Mouse (Mus musculus) heart, embryonic 11.5 days (tissue): ENCODE measurements at regions not wholly inside any gene's neighbourhood (a gene's known extent, or its start where the extent isn't known, plus 50 kb on each side); places are given as distances from the start of the nearest gene placed in this dataset.

Experiments used
- ATAC-seq: fragments of 200-750 bp; cut with Nextera tagmentation; replicated peaks from 2 replicates; pipeline ENCODE4 v1.8.0; 2017; ENCODE audit warnings: moderate library complexity; ENCODE audit not compliant: insufficient number of reproducible peaks, low FRiP score, low TSS enrichment
- H3K27ac ChIP-seq: fragments of 300-500 bp; sonication (generic); 2 replicates; pipeline ENCODE4 v1.5.1; 2014; ENCODE audit warnings: mild to moderate bottlenecking, low read depth, low read length
- H3K27me3 ChIP-seq: fragments of 300-500 bp; sonication (generic); 2 replicates; pipeline ENCODE4 v1.6.1; 2014; ENCODE audit warnings: mild to moderate bottlenecking, low read length, mixed read lengths; ENCODE audit not compliant: control insufficient read depth, insufficient read depth
- H3K36me3 ChIP-seq: fragments of 300-500 bp; sonication (generic); 2 replicates; pipeline ENCODE4 v1.6.1; 2014; ENCODE audit warnings: mild to moderate bottlenecking, low read length, moderate library complexity, mixed read lengths; ENCODE audit not compliant: control insufficient read depth, insufficient read depth
- H3K4me1 ChIP-seq: fragments of 300-500 bp; sonication (generic); 2 replicates; pipeline ENCODE4 v1.6.1; 2014; ENCODE audit warnings: low read length; ENCODE audit not compliant: control insufficient read depth, insufficient read depth
- H3K4me2 ChIP-seq: fragments of 300-500 bp; sonication (generic); 2 replicates; pipeline ENCODE4 v1.6.1; 2014; ENCODE audit warnings: mild to moderate bottlenecking, moderate library complexity
- H3K4me3 ChIP-seq: fragments of 300-500 bp; sonication (generic); 2 replicates; pipeline ENCODE4 v1.5.1; 2014; ENCODE audit warnings: low read depth, low read length
- H3K9ac ChIP-seq: fragments of 300-500 bp; sonication (generic); 2 replicates; pipeline ENCODE4 v1.6.1; 2014; ENCODE audit warnings: mild to moderate bottlenecking, low read depth, low read length, moderate library complexity
- H3K9me3 ChIP-seq: fragments of 300-500 bp; sonication (generic); replicated peaks from 2 replicates; pipeline ENCODE4 v1.6.1; 2016; ENCODE audit warnings: low read length; ENCODE audit not compliant: control insufficient read depth
- WGBS: fragments of 180-500 bp; shearing (Covaris S2); extraction: QIAGEN DNeasy Blood & Tissue Kit; methylation state at CpG from one replicate; pipeline ENCODE4 v1.1.7; 2014; ENCODE audit not compliant: insufficient replicate concordance; 5-methylcytosine and 5-hydroxymethylcytosine counted together

GRCm38 (mm10) chr12:85527011-85527410 is 53.3 kb downstream of the Fos start:
- WGBS = 81% methylated on average over 9 of the region's 9 CpGs
- no peak for ATAC-seq
- Histone ChIP-seq H3K27ac (no peak overlapping the region), H3K4me2 (no peak overlapping the region), H3K4me1 (peaks cover 5% of the 10 kb centered on the region; the same call in 1 of the 2 replicates), H3K9ac (no peak overlapping the region), H3K4me3 (no peak overlapping the region), H3K27me3 (no peaks in the 10 kb centered on the region), H3K36me3 (no peaks in the 10 kb centered on the region), H3K9me3 (no peaks in the 10 kb centered on the region)

DNA sequence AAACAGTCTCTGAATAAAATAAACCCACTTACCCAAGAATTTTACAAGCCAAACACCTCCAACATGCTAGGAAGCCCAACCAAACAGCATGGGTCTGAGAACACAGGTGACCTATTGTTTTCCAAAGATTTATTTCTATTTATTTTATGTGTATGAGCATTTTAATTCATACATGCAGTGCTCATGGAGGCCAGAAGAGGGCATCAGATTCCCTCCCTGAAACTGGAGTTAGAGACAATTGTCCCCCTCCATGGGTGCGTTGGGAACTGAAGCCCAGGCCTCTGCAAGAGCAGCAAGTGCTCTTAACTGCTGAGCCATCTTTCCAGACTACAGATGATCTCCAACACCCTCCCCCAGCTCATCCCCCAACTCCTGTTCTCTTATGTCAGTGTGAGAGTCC is 57.9 kb downstream of the Fos start:
- no peak for ATAC-seq
- no peak overlapping the region for H3K9ac ChIP-seq
- no peak overlapping the region for H3K4me2 ChIP-seq
- no peak overlapping the region for H3K27ac ChIP-seq
- H3K36me3 ChIP-seq = no peaks in the 10 kb centered on the region
- WGBS = 80% methylated on average over 1 of the region's 1 CpGs
- no peaks in the 10 kb centered on the region for H3K9me3 ChIP-seq
- no peaks in the 10 kb centered on the region for H3K27me3 ChIP-seq
- no peaks in the 10 kb centered on the region; the same call in 1 of the 2 replicates for H3K4me1 ChIP-seq
- no peak overlapping the region for H3K4me3 ChIP-seq

DNA sequence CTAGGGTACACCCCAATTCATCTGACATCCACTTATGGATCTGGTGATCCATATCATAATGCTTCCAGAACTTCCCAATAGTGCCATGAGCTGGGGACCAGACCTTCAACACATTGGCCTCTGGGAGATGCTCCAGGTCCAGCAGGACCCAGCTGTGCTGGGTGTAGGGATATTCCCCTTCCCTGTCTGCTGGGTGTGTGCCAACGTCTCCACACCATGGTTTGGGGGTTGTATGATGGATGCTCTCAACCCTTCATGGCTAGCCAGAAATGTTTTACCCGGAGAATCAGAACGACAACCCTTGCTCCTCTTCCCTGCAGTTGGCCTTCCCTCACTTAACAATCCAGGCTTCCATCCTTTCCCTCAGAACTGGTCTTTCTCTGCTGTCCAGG is 58.5 kb downstream of the Fos start:
- no peak overlapping the region for H3K4me2 ChIP-seq
- 80% methylated on average over 3 of the region's 3 CpGs for WGBS
- H3K27me3 ChIP-seq = no peaks in the 10 kb centered on the region
- no peaks in the 10 kb centered on the region for H3K36me3 ChIP-seq
- no peak overlapping the region for H3K27ac ChIP-seq
- no peak overlapping the region for H3K9ac ChIP-seq
- no peaks in the 10 kb centered on the region; the same call in 1 of the 2 replicates for H3K4me1 ChIP-seq
- H3K9me3 ChIP-seq = no peaks in the 10 kb centered on the region
- no peak overlapping the region for H3K4me3 ChIP-seq
- ATAC-seq = no peak

- WGBS = 50% methylated on average over 14 of the region's 14 CpGs
- H3K9ac ChIP-seq = no peak overlapping the region
Observed at GRCm38 (mm10) chr12:85532613-85533460, 59.1 kb downstream of the Fos start.

DNA sequence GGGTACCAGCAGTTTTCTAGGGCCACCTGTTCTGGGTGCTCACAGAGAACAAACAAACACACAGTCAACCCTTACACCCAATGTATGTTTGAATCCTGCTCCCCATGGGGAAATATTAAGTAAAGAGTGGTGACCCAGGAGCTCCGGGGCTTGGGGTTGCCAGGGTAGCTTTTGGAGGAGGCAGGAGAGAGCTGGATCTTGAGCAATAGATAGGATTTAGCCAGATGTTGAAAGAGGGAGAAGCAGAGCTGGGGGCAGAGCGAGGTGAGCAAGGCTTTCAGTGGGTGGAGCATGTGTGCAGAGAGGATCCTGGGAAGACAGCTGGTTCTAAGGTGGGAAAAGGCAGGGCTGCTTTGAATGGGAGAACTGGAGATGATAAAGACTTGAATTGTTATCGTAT is 59.9 kb downstream of the Fos start:
- Histone ChIP-seq H3K36me3 (no peaks in the 10 kb centered on the region), H3K27me3 (no peaks in the 10 kb centered on the region), H3K27ac (no peak overlapping the region), H3K9me3 (no peaks in the 10 kb centered on the region), H3K4me3 (no peak overlapping the region), H3K4me2 (no peak overlapping the region), H3K9ac (no peak overlapping the region), H3K4me1 (no peaks in the 10 kb centered on the region; the same call in 1 of the 2 replicates)
- no peak for ATAC-seq
- WGBS = 77% methylated on average over 3 of the region's 3 CpGs

More at GRCm38 (mm10) chr12:85532613-85533460, 59.1 kb downstream of the Fos start:
- no peaks in the 10 kb centered on the region for H3K9me3 ChIP-seq
- H3K27ac ChIP-seq = no peak overlapping the region
- no peak for ATAC-seq
- no peaks in the 10 kb centered on the region; the same call in 1 of the 2 replicates for H3K4me1 ChIP-seq
- no peaks in the 10 kb centered on the region for H3K36me3 ChIP-seq
- H3K4me3 ChIP-seq = no peak overlapping the region
- H3K27me3 ChIP-seq = no peaks in the 10 kb centered on the region
- H3K4me2 ChIP-seq = no peak overlapping the region

- 22% methylated on average over 7 of the region's 7 CpGs for WGBS
- no peak overlapping the region for H3K4me2 ChIP-seq
- peaks cover 10% of the 10 kb centered on the region for H3K4me1 ChIP-seq
- no peak overlapping the region for H3K9ac ChIP-seq
- H3K36me3 ChIP-seq = no peaks in the 10 kb centered on the region
- no peaks in the 10 kb centered on the region for H3K9me3 ChIP-seq
- H3K27ac ChIP-seq = no peak overlapping the region
- ATAC-seq = no peak
- H3K27me3 ChIP-seq = no peaks in the 10 kb centered on the region
- H3K4me3 ChIP-seq = no peak overlapping the region
Observed at GRCm38 (mm10) chr12:85539423-85539822, 59.4 kb upstream of the Jdp2 start.

GRCm38 (mm10) chr12:85541153-85541552 is 57.7 kb upstream of the Jdp2 start:
- no peaks in the 10 kb centered on the region for H3K36me3 ChIP-seq
- H3K4me3 ChIP-seq = no peak overlapping the region
- no peak overlapping the region for H3K27ac ChIP-seq
- H3K27me3 ChIP-seq = no peaks in the 10 kb centered on the region
- H3K4me2 ChIP-seq = no peak overlapping the region
- no peak overlapping the region for H3K9ac ChIP-seq
- no peaks in the 10 kb centered on the region for H3K9me3 ChIP-seq
- peaks cover 21% of the 10 kb centered on the region for H3K4me1 ChIP-seq
- ATAC-seq = peak; percentile 73
- whole genome bisulfite sequencing = 56% methylated on average over 3 of the region's 3 CpGs

DNA sequence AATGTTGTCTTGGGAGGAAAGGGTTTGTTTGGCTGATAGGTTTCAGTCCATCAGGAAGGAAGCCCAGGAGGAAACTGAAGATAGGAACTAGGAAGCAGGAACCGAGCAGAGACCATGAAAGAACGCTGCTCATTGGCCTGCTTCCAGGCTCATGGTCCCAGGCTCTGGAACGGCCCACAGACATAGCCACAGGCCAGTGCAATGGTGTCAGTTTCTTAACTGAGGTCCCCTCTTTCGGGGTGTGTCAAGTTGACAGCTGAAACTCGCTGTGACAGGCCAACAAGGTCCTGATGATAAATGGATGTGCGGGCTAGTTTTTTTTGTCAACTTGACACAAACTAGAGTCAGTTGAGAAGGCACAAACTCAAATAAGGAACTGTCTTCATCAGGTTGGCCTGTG is 55.9 kb upstream of the Jdp2 start:
- Histone ChIP-seq H3K9ac (no peak overlapping the region), H3K4me2 (no peak overlapping the region), H3K4me1 (peaks cover 24% of the 10 kb centered on the region), H3K4me3 (no peak overlapping the region), H3K27me3 (no peaks in the 10 kb centered on the region), H3K27ac (no peak overlapping the region), H3K9me3 (no peaks in the 10 kb centered on the region), H3K36me3 (no peaks in the 10 kb centered on the region)
- WGBS = 52% methylated on average over 6 of the region's 6 CpGs
- ATAC-seq = no peak

GRCm38 (mm10) chr12:85543520-85543919 is 55.3 kb upstream of the Jdp2 start:
- 82% methylated on average over 9 of the region's 9 CpGs for WGBS
- Histone ChIP-seq H3K4me2 (no peak overlapping the region), H3K4me3 (no peak overlapping the region), H3K27me3 (no peaks in the 10 kb centered on the region), H3K9ac (no peak overlapping the region), H3K27ac (no peak overlapping the region), H3K36me3 (no peaks in the 10 kb centered on the region), H3K9me3 (no peaks in the 10 kb centered on the region), H3K4me1 (peaks cover 27% of the 10 kb centered on the region)
- ATAC-seq = no peak
